Mouse (Mus musculus): ENCODE results near the gene Rmi1.

DNA sequence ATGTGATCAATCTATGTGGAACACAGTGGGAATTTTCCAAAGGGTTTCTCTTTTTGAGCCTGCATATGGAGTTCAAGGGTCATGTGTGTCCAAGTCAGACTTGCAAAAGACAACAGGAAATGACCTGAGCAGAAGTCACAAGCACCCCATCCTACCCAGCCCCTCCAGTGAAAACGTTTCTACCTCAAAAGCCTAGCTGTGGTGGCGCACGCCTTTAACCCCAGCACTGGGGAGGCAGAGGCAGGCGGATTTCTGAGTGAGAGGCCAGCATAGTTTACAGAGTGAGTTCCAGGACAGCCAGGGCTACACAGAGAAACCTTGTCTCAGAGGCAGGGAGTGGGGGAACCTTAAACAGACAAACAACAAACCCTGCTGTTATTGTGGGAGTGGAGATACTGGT lies 50.2 kb downstream of the Rmi1 start:
- TF ChIP-seq POLR2A (IDR thresholded peaks at IDR 0.05; ENCODE audit: control insufficient read depth, low read depth, low read length) (no peak), CTCF (IDR thresholded peaks at IDR 0.05; ENCODE audit: control insufficient read depth, insufficient read depth, insufficient replicate concordance, low read depth, low read length) (no peak)

All from testis, adult 2 months (tissue).